Mouse (Mus musculus) Patski (cell line): ENCODE results near the gene Gm5431. TPM values are rescaled to one million over a fixed set of nuclear protein-coding genes. Genes with fewer than 3 reads are reported as not detected.
A peak's percentile ranks its signal among the peaks of the same experiment; 100 is the strongest.

Experiments
- ATAC-seq: fragments of 100-300 bp; one replicate; pipeline ENCODE4 v1.8.0; 2021
- CTCF ChIA-PET: fragments of 350-600 bp; sonication (Branson Sonifier 250); formaldehyde crosslinking; loops from one replicate; lab custom pipeline; 2022; ENCODE audit warnings: inconsistent platforms; lab: Charles Lee
- POLR2A ChIA-PET: fragments of 350-600 bp; sonication (Branson Sonifier 250); formaldehyde crosslinking; loops from one replicate; lab custom pipeline; 2022; ENCODE audit warnings: antibody characterized with exemption, inconsistent platforms; lab: Charles Lee
- DNase-seq: peaks from one replicate; pipeline ENCODE4 v3.0.0-alpha.2; 2011; ENCODE audit warnings: low read depth, low spot score
- H3K27me3 ChIP-seq: fragments of 371-371 bp; one replicate; pipeline ENCODE4 v1.5.1; 2021
- CTCF ChIP-seq: fragments of 100-300 bp; IDR thresholded peaks from one replicate; pipeline ENCODE4 v1.5.1; 2021
- in situ Hi-C: fragments of 300-500 bp; cut with MboI; formaldehyde crosslinking; loops from 3 replicates; pipeline ENCODE4 v1.11.1; 2018; ENCODE audit warnings: low pct_unique_long_range_greater_than_20kb, mixed read lengths
- polyA plus RNA-seq: library from polyadenylated mRNA; unstranded; gene quantifications from one replicate; pipeline ENCODE4 v1.2.3, GENCODE M21; 2021

The Gm5431 gene
- polyA plus RNA-seq, 1 experiment from 2014 or later = 0.15 TPM

- POLR2A ChIA-PET = no interaction called here
- no peak for DNase-seq
- CTCF ChIA-PET = interaction anchor here (1.2 to 3.9 kb wide), 2 partner anchors 12 to 238 kb away, joined by 3 to 17 read pairs; no protein-coding TSS in a partner anchor
- H3K27me3 ChIP-seq = no peaks in the 10 kb centered on the region
- ATAC-seq = no peak
- no peak for TF ChIP-seq CTCF
- in situ Hi-C loops = loop anchor here (5.0 kb wide), 2 partner anchors 227 to 377 kb away; no protein-coding TSS in a partner anchor
Measured at GRCm38 (mm10) chr11:48870781-48871180, 31.2 kb downstream of the Gm5431 start.

GRCm38 (mm10) chr11:48869380-48870110 is 32.5 kb downstream of the Gm5431 start:
- no peak for TF ChIP-seq CTCF
- in situ Hi-C loops = loop anchor here (5.0 kb wide), 2 partner anchors 228 to 378 kb away; no protein-coding TSS in a partner anchor
- no peak for DNase-seq

GRCm38 (mm10) chr11:48866481-48866880 is 35.5 kb downstream of the Gm5431 start:
- DNase-seq = no peak
- no peaks in the 10 kb centered on the region for H3K27me3 ChIP-seq
- ChIA-PET CTCF (no interaction called here), POLR2A (no interaction called here)
- no peak for ATAC-seq
- in situ Hi-C loops = no loop called here
- TF ChIP-seq CTCF = no peak

More at GRCm38 (mm10) chr11:48869380-48870110, 32.5 kb downstream of the Gm5431 start:
- ATAC-seq = no peak
- no peaks in the 10 kb centered on the region for H3K27me3 ChIP-seq
- POLR2A ChIA-PET = interaction anchor here (0.6 kb wide), 1 partner anchor 332 kb away, joined by 3 read pairs; no protein-coding TSS in a partner anchor
- CTCF ChIA-PET = interaction anchor here (1.0 to 3.9 kb wide), 3 partner anchors 11 to 239 kb away, joined by 3 to 17 read pairs (median 3); no protein-coding TSS in a partner anchor

GRCm38 (mm10) chr11:48863808-48864207 is 38.2 kb downstream of the Gm5431 start:
- H3K27me3 ChIP-seq = no peaks in the 10 kb centered on the region
- in situ Hi-C loops = no loop called here
- ChIA-PET POLR2A (no interaction called here), CTCF (interaction anchor here (1.0 kb wide), 1 partner anchor 88 kb away, joined by 3 read pairs; no protein-coding TSS in a partner anchor)
- DNase-seq (no peak), ATAC-seq (no peak)
- TF ChIP-seq CTCF = no peak

- peak; percentile 11 for TF ChIP-seq CTCF
- H3K27me3 ChIP-seq = no peaks in the 10 kb centered on the region
- no peak for DNase-seq
- in situ Hi-C loops = no loop called here
- POLR2A ChIA-PET = interaction anchor here (0.6 kb wide), 2 partner anchors 63 to 73 kb away, joined by 4 to 5 read pairs; no protein-coding TSS in a partner anchor
- no peak for ATAC-seq
- CTCF ChIA-PET = interaction anchor here (1.0 kb wide), 2 partner anchors 41 to 87 kb away, joined by 3 read pairs; no protein-coding TSS in a partner anchor
Measured at GRCm38 (mm10) chr11:48862784-48863319, 39.2 kb downstream of the Gm5431 start.

- ATAC-seq (no peak), DNase-seq (no peak)
- no peaks in the 10 kb centered on the region for H3K27me3 ChIP-seq
- POLR2A ChIA-PET = interaction anchor here (0.9 to 2.0 kb wide), 2 partner anchors 43 to 60 kb away, joined by 3 to 5 read pairs; no protein-coding TSS in a partner anchor
- TF ChIP-seq CTCF = peak; percentile 69
- in situ Hi-C loops = loop anchor here (5.0 kb wide), 1 partner anchor 62 kb away; no protein-coding TSS in a partner anchor
- CTCF ChIA-PET = interaction anchor here (0.8 to 3.0 kb wide), 19 partner anchors 10 to 250 kb away, joined by 3 to 34 read pairs (median 6); partner anchors contain the start of gene Irgm1
Measured at GRCm38 (mm10) chr11:48859014-48859413, 43.0 kb downstream of the Gm5431 start.

GRCm38 (mm10) chr11:48853474-48854180 is 48.4 kb downstream of the Gm5431 start:
- no peaks in the 10 kb centered on the region for H3K27me3 ChIP-seq
- DNase-seq (no peak), ATAC-seq (peak; percentile 63)
- in situ Hi-C loops = no loop called here
- peak; percentile 29 for TF ChIP-seq CTCF
- POLR2A ChIA-PET = no interaction called here
- CTCF ChIA-PET = interaction anchor here (0.9 to 3.0 kb wide), 6 partner anchors 14 to 63 kb away, joined by 3 to 14 read pairs (median 4); no protein-coding TSS in a partner anchor

GRCm38 (mm10) chr11:48852624-48853473 is 49.2 kb downstream of the Gm5431 start:
- ATAC-seq = no peak

GRCm38 (mm10) chr11:48852190-48852589 is 49.8 kb downstream of the Gm5431 start:
- DNase-seq (no peak), ATAC-seq (no peak)
- in situ Hi-C loops = no loop called here
- ChIA-PET CTCF (interaction anchor here (0.8 to 2.1 kb wide), 9 partner anchors 10 to 64 kb away, joined by 3 to 9 read pairs (median 3); no protein-coding TSS in a partner anchor), POLR2A (no interaction called here)
- no peak for TF ChIP-seq CTCF
- no peaks in the 10 kb centered on the region for H3K27me3 ChIP-seq

More at GRCm38 (mm10) chr11:48852624-48853473, 49.2 kb downstream of the Gm5431 start:
- no peaks in the 10 kb centered on the region for H3K27me3 ChIP-seq
- in situ Hi-C loops = no loop called here
- no peak for DNase-seq
- no peak for TF ChIP-seq CTCF
- ChIA-PET CTCF (interaction anchor here (0.9 to 3.0 kb wide), 7 partner anchors 11 to 61 kb away, joined by 3 to 14 read pairs (median 4); no protein-coding TSS in a partner anchor), POLR2A (no interaction called here)
